Mouse (Mus musculus) liver, adult 2 months (tissue): ENCODE measurements around the gene Tet3.

ENCODE experiments used
- CTCF ChIP-seq: fragments of 200-500 bp; IDR thresholded peaks from 2 replicates; pipeline ENCODE4 v1.5.1; 2011; ENCODE audit warnings: low read depth, low read length, control low read depth
- POLR2A ChIP-seq: fragments of 200-500 bp; IDR thresholded peaks from 2 replicates; pipeline ENCODE4 v1.6.1; 2011; ENCODE audit warnings: low read length, control low read depth; ENCODE audit not compliant: insufficient read depth; ENCODE audit errors: extremely low read depth

GRCm38 (mm10) chr6:83327591-83328190 lies 131.2 kb downstream of the Tet3 start:
- TF ChIP-seq POLR2A (no peak), CTCF (no peak)
